Mouse (Mus musculus): ENCODE results near the gene Dnmt3a. TPM values are rescaled to one million over a fixed set of nuclear protein-coding genes. Genes with fewer than 3 reads are reported as not detected.
A peak's percentile ranks its signal among the peaks of the same experiment; 100 is the strongest.

Dnmt3a gene
- polyA plus RNA-seq, 1 experiment from 2014 or later, result 48.7 TPM

- peaks cover 25 to 35% of the 10 kb centered on the region in 2 experiments for H3K4me1 ChIP-seq (ENCODE audit: control insufficient read depth in 2 of 2, insufficient read depth in 2 of 2, low read length in 2 of 2)
- H3K4me2 ChIP-seq (ENCODE audit: low read length), result no peak overlapping the region
Measured at GRCm38 (mm10) chr12:3852521-3852920, 46.7 kb downstream of the Dnmt3a start.

GRCm38 (mm10) chr12:3854419-3854818 is 48.6 kb downstream of the Dnmt3a start:
- ATAC-seq (ENCODE audit: insufficient number of reproducible peaks, insufficient read depth, low FRiP score, low read depth), result no peak
- 68% methylated on average over 4 of the region's 4 CpGs for WGBS
- Histone ChIP-seq H3K9me3 (ENCODE audit: control insufficient read depth, low read length) (no peaks in the 10 kb centered on the region), H3K9ac (ENCODE audit: low read length) (peak overlapping the region; percentile 44; the same call in 1 of the 2 replicates), H3K36me3 (ENCODE audit: control insufficient read depth, insufficient read depth, low read length) (peaks cover 60% of the 10 kb centered on the region), H3K27ac (replicated peaks in 1 of 2; ENCODE audit: control insufficient read depth in 1 of 2, insufficient read depth in 1 of 2, low read depth in 2 of 2, low read length in 2 of 2) (peak overlapping the region in 1 of 2 experiments; percentile 99; a peak in 2 of 4 replicates), H3K4me1 (ENCODE audit: control insufficient read depth in 2 of 2, insufficient read depth in 2 of 2, low read length in 2 of 2) (peaks cover 25 to 44% of the 10 kb centered on the region in 2 experiments), H3K27me3 (ENCODE audit: control insufficient read depth, insufficient read depth, low read length) (no peaks in the 10 kb centered on the region), H3K4me2 (ENCODE audit: low read length) (no peak overlapping the region), H3K4me3 (ENCODE audit: control insufficient read depth in 1 of 2, insufficient read depth in 1 of 2, low read depth in 1 of 2, low read length in 2 of 2) (no peak overlapping the region)

More at GRCm38 (mm10) chr12:3852521-3852920, 46.7 kb downstream of the Dnmt3a start:
- no peak overlapping the region for H3K9ac ChIP-seq (ENCODE audit: low read length)
- no peak overlapping the region for H3K4me3 ChIP-seq (ENCODE audit: control insufficient read depth in 1 of 2, insufficient read depth in 1 of 2, low read depth in 1 of 2, low read length in 2 of 2)
- H3K36me3 ChIP-seq (ENCODE audit: control insufficient read depth, insufficient read depth, low read length), result peaks cover 59% of the 10 kb centered on the region
- no peaks in the 10 kb centered on the region for H3K9me3 ChIP-seq (ENCODE audit: control insufficient read depth, low read length)
- 63% methylated on average over 5 of the region's 5 CpGs for WGBS
- no peak overlapping the region for H3K27ac ChIP-seq (replicated peaks in 1 of 2; ENCODE audit: control insufficient read depth in 1 of 2, insufficient read depth in 1 of 2, low read depth in 2 of 2, low read length in 2 of 2)
- ATAC-seq (ENCODE audit: insufficient number of reproducible peaks, insufficient read depth, low FRiP score, low read depth), result no peak
- H3K27me3 ChIP-seq (ENCODE audit: control insufficient read depth, insufficient read depth, low read length), result no peaks in the 10 kb centered on the region

GRCm38 (mm10) chr12:3855762-3856501 is 50.1 kb downstream of the Dnmt3a start:
- peak; percentile 89 for ATAC-seq (ENCODE audit: insufficient number of reproducible peaks, insufficient read depth, low FRiP score, low read depth)
- peak overlapping the region; percentile 96 to 99 for H3K27ac ChIP-seq (replicated peaks in 1 of 2; ENCODE audit: control insufficient read depth in 1 of 2, insufficient read depth in 1 of 2, low read depth in 2 of 2, low read length in 2 of 2)
- 10% methylated on average over 7 of the region's 7 CpGs for WGBS
- H3K9me3 ChIP-seq (ENCODE audit: control insufficient read depth, low read length), result no peaks in the 10 kb centered on the region
- H3K4me2 ChIP-seq (ENCODE audit: low read length), result peak overlapping the region; percentile 52
- no peak overlapping the region for H3K4me3 ChIP-seq (ENCODE audit: control insufficient read depth in 1 of 2, insufficient read depth in 1 of 2, low read depth in 1 of 2, low read length in 2 of 2)
- H3K27me3 ChIP-seq (ENCODE audit: control insufficient read depth, insufficient read depth, low read length), result no peaks in the 10 kb centered on the region
- H3K9ac ChIP-seq (ENCODE audit: low read length), result peak overlapping the region; percentile 67
- H3K36me3 ChIP-seq (ENCODE audit: control insufficient read depth, insufficient read depth, low read length), result peaks cover 54% of the 10 kb centered on the region
- H3K4me1 ChIP-seq (ENCODE audit: control insufficient read depth in 2 of 2, insufficient read depth in 2 of 2, low read length in 2 of 2), result peaks cover 25 to 44% of the 10 kb centered on the region in 2 experiments

- no peak for ATAC-seq (ENCODE audit: insufficient number of reproducible peaks, insufficient read depth, low FRiP score, low read depth)
- H3K4me2 ChIP-seq (ENCODE audit: low read length), result peak overlapping the region; percentile 52
- WGBS, result 27% methylated on average over 2 of the region's 2 CpGs
- peak overlapping the region; percentile 92 to 99 for H3K27ac ChIP-seq (replicated peaks in 1 of 2; ENCODE audit: control insufficient read depth in 1 of 2, insufficient read depth in 1 of 2, low read depth in 2 of 2, low read length in 2 of 2)
- no peak overlapping the region for H3K4me3 ChIP-seq (ENCODE audit: control insufficient read depth in 1 of 2, insufficient read depth in 1 of 2, low read depth in 1 of 2, low read length in 2 of 2)
- peaks cover 25 to 47% of the 10 kb centered on the region in 2 experiments for H3K4me1 ChIP-seq (ENCODE audit: control insufficient read depth in 2 of 2, insufficient read depth in 2 of 2, low read length in 2 of 2)
- peaks cover 55% of the 10 kb centered on the region for H3K36me3 ChIP-seq (ENCODE audit: control insufficient read depth, insufficient read depth, low read length)
- no peaks in the 10 kb centered on the region for H3K9me3 ChIP-seq (ENCODE audit: control insufficient read depth, low read length)
- H3K9ac ChIP-seq (ENCODE audit: low read length), result peak overlapping the region; percentile 67
- H3K27me3 ChIP-seq (ENCODE audit: control insufficient read depth, insufficient read depth, low read length), result no peaks in the 10 kb centered on the region
Measured at GRCm38 (mm10) chr12:3856748-3857147, 50.9 kb downstream of the Dnmt3a start.

- Histone ChIP-seq H3K27me3 (ENCODE audit: control insufficient read depth, insufficient read depth, low read length) (no peaks in the 10 kb centered on the region), H3K9ac (ENCODE audit: low read length) (peak overlapping the region; percentile 67; the same call in 1 of the 2 replicates), H3K4me3 (ENCODE audit: control insufficient read depth in 1 of 2, insufficient read depth in 1 of 2, low read depth in 1 of 2, low read length in 2 of 2) (no peak overlapping the region), H3K4me1 (ENCODE audit: control insufficient read depth in 2 of 2, insufficient read depth in 2 of 2, low read length in 2 of 2) (peaks cover 25 to 49% of the 10 kb centered on the region in 2 experiments), H3K27ac (replicated peaks in 1 of 2; ENCODE audit: control insufficient read depth in 1 of 2, insufficient read depth in 1 of 2, low read depth in 2 of 2, low read length in 2 of 2) (peak overlapping the region in 1 of 2 experiments; percentile 99; a peak in 2 of 4 replicates), H3K9me3 (ENCODE audit: control insufficient read depth, low read length) (no peaks in the 10 kb centered on the region), H3K36me3 (ENCODE audit: control insufficient read depth, insufficient read depth, low read length) (peaks cover 60% of the 10 kb centered on the region), H3K4me2 (ENCODE audit: low read length) (no peak overlapping the region)
- ATAC-seq (ENCODE audit: insufficient number of reproducible peaks, insufficient read depth, low FRiP score, low read depth), result no peak
- WGBS, result 42% methylated on average over 3 of the region's 3 CpGs
Measured at GRCm38 (mm10) chr12:3857231-3857630, 51.4 kb downstream of the Dnmt3a start.

GRCm38 (mm10) chr12:3857773-3858172 is 52.0 kb downstream of the Dnmt3a start:
- peaks cover 60% of the 10 kb centered on the region for H3K36me3 ChIP-seq (ENCODE audit: control insufficient read depth, insufficient read depth, low read length)
- H3K4me1 ChIP-seq (ENCODE audit: control insufficient read depth in 2 of 2, insufficient read depth in 2 of 2, low read length in 2 of 2), result peaks cover 25 to 49% of the 10 kb centered on the region in 2 experiments
- H3K9ac ChIP-seq (ENCODE audit: low read length), result no peak overlapping the region
- no peak for ATAC-seq (ENCODE audit: insufficient number of reproducible peaks, insufficient read depth, low FRiP score, low read depth)
- WGBS, result 72% methylated on average over 9 of the region's 9 CpGs
- H3K9me3 ChIP-seq (ENCODE audit: control insufficient read depth, low read length), result no peaks in the 10 kb centered on the region
- no peak overlapping the region for H3K4me2 ChIP-seq (ENCODE audit: low read length)
- H3K27ac ChIP-seq (replicated peaks in 1 of 2; ENCODE audit: control insufficient read depth in 1 of 2, insufficient read depth in 1 of 2, low read depth in 2 of 2, low read length in 2 of 2), result no peak overlapping the region
- H3K4me3 ChIP-seq (ENCODE audit: control insufficient read depth in 1 of 2, insufficient read depth in 1 of 2, low read depth in 1 of 2, low read length in 2 of 2), result no peak overlapping the region
- H3K27me3 ChIP-seq (ENCODE audit: control insufficient read depth, insufficient read depth, low read length), result no peaks in the 10 kb centered on the region

- no peak for ATAC-seq (ENCODE audit: insufficient number of reproducible peaks, insufficient read depth, low FRiP score, low read depth)
- H3K4me3 ChIP-seq (ENCODE audit: control insufficient read depth in 1 of 2, insufficient read depth in 1 of 2, low read depth in 1 of 2, low read length in 2 of 2), result no peak overlapping the region
- no peaks in the 10 kb centered on the region for H3K27me3 ChIP-seq (ENCODE audit: control insufficient read depth, insufficient read depth, low read length)
- 95% methylated on average over 4 of the region's 4 CpGs for WGBS
- H3K4me1 ChIP-seq (ENCODE audit: control insufficient read depth in 2 of 2, insufficient read depth in 2 of 2, low read length in 2 of 2), result peaks cover 25 to 49% of the 10 kb centered on the region in 2 experiments
- H3K36me3 ChIP-seq (ENCODE audit: control insufficient read depth, insufficient read depth, low read length), result peaks cover 59% of the 10 kb centered on the region
- no peak overlapping the region for H3K4me2 ChIP-seq (ENCODE audit: low read length)
- no peak overlapping the region for H3K9ac ChIP-seq (ENCODE audit: low read length)
- no peak overlapping the region for H3K27ac ChIP-seq (replicated peaks in 1 of 2; ENCODE audit: control insufficient read depth in 1 of 2, insufficient read depth in 1 of 2, low read depth in 2 of 2, low read length in 2 of 2)
- H3K9me3 ChIP-seq (ENCODE audit: control insufficient read depth, low read length), result no peaks in the 10 kb centered on the region
Measured at GRCm38 (mm10) chr12:3858754-3859153, 52.9 kb downstream of the Dnmt3a start.

All from heart, embryonic 14.5 days (tissue).